Mouse (Mus musculus): ENCODE results near the gene Adcy2. TPM values are rescaled to one million over a fixed set of nuclear protein-coding genes. Genes with fewer than 3 reads are reported as not detected.
A peak's percentile ranks its signal among the peaks of the same experiment; 100 is the strongest.

Adcy2 gene
- polyA plus RNA-seq, 1 experiment, result 3.8 TPM

DNA sequence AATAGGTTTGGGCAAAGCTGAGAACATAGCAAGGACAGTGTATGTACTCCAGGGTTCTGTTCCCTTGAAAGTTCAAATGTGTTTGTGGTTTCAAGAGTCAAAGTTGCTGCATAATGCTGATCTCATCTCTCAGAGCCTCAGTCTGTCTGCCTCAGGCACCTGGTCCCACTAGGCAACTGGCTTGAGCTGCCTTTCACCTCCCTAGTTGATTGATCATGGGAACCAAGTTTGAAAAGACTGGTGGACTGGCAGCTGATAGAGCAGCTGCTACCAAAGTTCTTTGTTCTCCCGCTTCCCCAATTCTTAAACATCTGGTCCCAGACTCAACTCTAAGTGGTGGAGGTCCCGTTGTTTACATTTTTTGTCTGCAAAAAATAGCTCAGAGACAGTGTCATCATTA, 56.6 kb downstream of the Adcy2 start:
- Histone ChIP-seq H3K4me3 (replicated peaks; ENCODE audit: control insufficient read depth, low read depth, low read length) (no peak overlapping the region), H3K4me1 (ENCODE audit: control insufficient read depth, insufficient read depth, low read length) (no peaks in the 10 kb centered on the region; the same call in 1 of the 2 replicates), H3K27ac (ENCODE audit: control insufficient read depth, insufficient read depth, low read depth, low read length, poor library complexity) (no peak overlapping the region)
- WGBS, result 64% methylated on average over 2 of the region's 2 CpGs
- TF ChIP-seq POLR2A (IDR thresholded peaks at IDR 0.05; ENCODE audit: borderline replicate concordance, control insufficient read depth, low read depth, low read length), result no peak
- TF ChIP-seq CTCF (IDR thresholded peaks at IDR 0.05; ENCODE audit: control insufficient read depth, insufficient read depth, low read length), result no peak

DNA sequence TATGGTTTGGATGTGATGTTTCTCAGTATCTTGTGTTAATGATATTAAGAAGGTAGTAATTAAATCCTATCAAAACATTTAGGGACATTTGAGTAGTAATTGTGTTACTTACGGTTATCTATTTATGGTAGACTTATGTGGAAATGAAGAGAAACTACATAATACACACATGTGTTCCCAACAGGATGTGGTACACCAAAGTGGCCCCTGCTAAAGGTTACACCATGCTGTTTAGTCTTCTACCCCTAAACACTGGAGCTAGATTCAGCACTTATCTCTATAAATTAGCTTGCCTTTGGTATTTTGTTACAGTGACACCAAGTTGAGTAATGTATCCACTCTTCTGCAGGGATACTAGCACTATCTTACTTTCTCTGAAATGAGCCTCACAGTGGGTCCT, 57.9 kb downstream of the Adcy2 start:
- TF ChIP-seq POLR2A (IDR thresholded peaks at IDR 0.05; ENCODE audit: borderline replicate concordance, control insufficient read depth, low read depth, low read length) (no peak), CTCF (IDR thresholded peaks at IDR 0.05; ENCODE audit: control insufficient read depth, insufficient read depth, low read length) (no peak)
- Histone ChIP-seq H3K27ac (ENCODE audit: control insufficient read depth, insufficient read depth, low read depth, low read length, poor library complexity) (no peak overlapping the region), H3K4me1 (ENCODE audit: control insufficient read depth, insufficient read depth, low read length) (no peaks in the 10 kb centered on the region; the same call in 1 of the 2 replicates), H3K4me3 (replicated peaks; ENCODE audit: control insufficient read depth, low read depth, low read length) (no peak overlapping the region)
- 24% methylated on average over 1 of the region's 1 CpGs for WGBS

DNA sequence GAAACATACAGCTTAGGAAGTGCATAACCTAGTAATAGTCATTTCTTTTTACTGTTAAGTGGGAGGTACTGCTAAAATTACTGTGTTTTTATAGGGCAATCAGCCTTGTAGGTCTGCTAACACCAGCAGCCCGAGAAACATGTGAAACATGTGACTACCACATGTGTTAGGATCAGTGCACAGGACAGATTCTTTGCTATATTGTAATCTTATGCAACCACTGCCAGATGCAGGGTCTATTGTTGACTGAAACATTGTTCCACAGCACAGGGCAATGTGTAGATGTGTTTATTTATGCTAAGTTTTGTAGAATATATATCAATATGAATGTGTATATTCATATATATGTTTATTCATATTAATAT, 67.1 kb downstream of the Adcy2 start:
- WGBS, result 79% methylated on average over 1 of the region's 1 CpGs
- TF ChIP-seq POLR2A (IDR thresholded peaks at IDR 0.05; ENCODE audit: borderline replicate concordance, control insufficient read depth, low read depth, low read length) (no peak), CTCF (IDR thresholded peaks at IDR 0.05; ENCODE audit: control insufficient read depth, insufficient read depth, low read length) (no peak)

DNA sequence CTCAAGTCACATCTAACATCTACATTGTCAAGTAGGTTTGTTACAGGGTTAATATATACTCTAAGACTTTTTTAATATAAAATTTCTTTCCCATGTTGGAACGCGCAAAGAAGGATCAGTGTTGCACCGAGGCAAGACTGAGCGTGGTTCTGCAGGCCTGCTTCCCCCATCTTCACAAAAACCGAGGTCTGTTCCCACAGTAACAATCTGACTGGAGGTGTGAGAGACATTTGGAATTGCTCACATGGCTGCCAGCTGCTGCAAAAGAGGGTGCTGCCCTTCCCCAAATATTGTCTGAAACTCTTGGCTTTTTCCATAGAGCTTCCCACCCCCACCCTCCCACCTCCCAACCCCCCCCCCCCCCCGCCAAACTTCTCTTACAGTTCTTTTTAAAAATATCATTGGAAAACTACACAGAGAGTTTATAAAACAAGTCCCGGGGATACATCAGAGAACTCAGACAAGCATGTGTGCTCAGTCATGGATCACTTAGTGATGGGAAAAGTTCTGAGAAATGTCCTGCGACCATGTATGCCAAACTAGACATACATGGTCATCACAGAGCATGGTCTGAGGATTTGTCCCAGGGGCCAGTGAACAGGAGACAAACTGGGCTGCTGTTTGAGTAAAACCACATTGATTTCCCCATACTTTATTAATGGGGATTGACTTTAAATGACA, 67.6 kb downstream of the Adcy2 start:
- Histone ChIP-seq H3K4me3 (replicated peaks; ENCODE audit: control insufficient read depth, low read depth, low read length) (no peak overlapping the region), H3K27ac (ENCODE audit: control insufficient read depth, insufficient read depth, low read depth, low read length, poor library complexity) (no peak overlapping the region), H3K4me1 (ENCODE audit: control insufficient read depth, insufficient read depth, low read length) (no peaks in the 10 kb centered on the region; the same call in 1 of the 2 replicates)
- 88% methylated on average over 8 of the region's 8 CpGs for WGBS
- no peak for TF ChIP-seq POLR2A (IDR thresholded peaks at IDR 0.05; ENCODE audit: borderline replicate concordance, control insufficient read depth, low read depth, low read length)
- TF ChIP-seq CTCF (IDR thresholded peaks at IDR 0.05; ENCODE audit: control insufficient read depth, insufficient read depth, low read length), result no peak

More for the DNA sequence above, 67.1 kb downstream of the Adcy2 start:
- Histone ChIP-seq H3K4me1 (ENCODE audit: control insufficient read depth, insufficient read depth, low read length) (no peaks in the 10 kb centered on the region; the same call in 1 of the 2 replicates), H3K4me3 (replicated peaks; ENCODE audit: control insufficient read depth, low read depth, low read length) (no peak overlapping the region), H3K27ac (ENCODE audit: control insufficient read depth, insufficient read depth, low read depth, low read length, poor library complexity) (no peak overlapping the region)

DNA sequence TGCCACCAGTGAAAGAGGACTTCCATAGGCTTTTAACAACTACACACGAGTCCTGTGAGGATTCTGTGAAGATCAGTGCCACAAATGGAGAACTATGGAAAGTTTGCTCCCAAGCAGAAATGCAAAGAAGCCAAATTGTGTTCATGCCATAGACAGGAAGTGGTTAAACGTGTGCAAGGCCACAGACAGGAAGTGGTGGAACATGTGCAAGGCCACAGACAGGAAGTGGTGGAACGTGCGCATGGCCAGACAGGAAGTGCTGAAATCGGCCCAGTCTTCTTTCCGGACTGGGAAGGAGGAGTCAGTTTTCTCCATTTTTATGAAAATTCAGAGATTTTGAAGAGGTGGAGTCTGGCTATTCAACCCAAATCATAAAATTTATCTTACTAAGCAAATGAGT, 70.9 kb downstream of the Adcy2 start:
- no peaks in the 10 kb centered on the region; the same call in 1 of the 2 replicates for H3K4me1 ChIP-seq (ENCODE audit: control insufficient read depth, insufficient read depth, low read length)
- H3K27ac ChIP-seq (ENCODE audit: control insufficient read depth, insufficient read depth, low read depth, low read length, poor library complexity), result no peak overlapping the region
- no peak overlapping the region for H3K4me3 ChIP-seq (replicated peaks; ENCODE audit: control insufficient read depth, low read depth, low read length)
- 1% methylated on average over 6 of the region's 6 CpGs for WGBS
- TF ChIP-seq POLR2A (IDR thresholded peaks at IDR 0.05; ENCODE audit: borderline replicate concordance, control insufficient read depth, low read depth, low read length) (no peak), CTCF (IDR thresholded peaks at IDR 0.05; ENCODE audit: control insufficient read depth, insufficient read depth, low read length) (no peak)

DNA sequence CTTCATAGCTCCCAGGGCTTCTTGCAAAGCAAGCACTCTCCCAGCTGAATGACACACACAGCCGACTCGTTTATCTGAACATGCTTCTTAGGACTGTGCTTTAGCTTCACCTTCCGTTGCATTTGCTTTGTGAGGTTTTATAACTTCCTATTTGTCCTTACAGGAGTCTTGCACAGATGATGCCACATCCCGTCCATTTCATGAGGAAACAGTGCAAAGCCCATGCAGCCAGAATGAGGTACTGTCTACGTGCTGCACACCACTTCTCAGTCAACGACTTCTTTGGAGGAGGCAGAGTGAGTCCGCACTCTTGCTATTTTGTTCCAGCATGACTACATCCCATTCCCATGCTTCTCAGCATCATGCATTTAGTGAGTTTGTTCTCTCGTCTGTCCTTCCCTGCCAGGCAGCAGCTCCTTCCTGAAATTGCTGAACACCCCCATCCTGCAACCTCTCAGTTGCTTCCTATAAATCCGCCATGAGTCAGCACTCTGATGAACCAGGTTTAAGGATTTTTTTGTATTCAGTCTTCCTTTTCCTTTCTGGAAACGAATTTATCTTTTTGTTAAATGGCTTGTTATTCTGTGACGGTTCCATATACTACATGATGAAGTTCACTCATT, 85.6 kb downstream of the Adcy2 start:
- WGBS, result 12% methylated on average over 11 of the region's 11 CpGs
- TF ChIP-seq POLR2A (IDR thresholded peaks at IDR 0.05; ENCODE audit: borderline replicate concordance, control insufficient read depth, low read depth, low read length) (no peak), CTCF (IDR thresholded peaks at IDR 0.05; ENCODE audit: control insufficient read depth, insufficient read depth, low read length) (no peak)
- Histone ChIP-seq H3K4me1 (ENCODE audit: control insufficient read depth, insufficient read depth, low read length) (peaks cover 5% of the 10 kb centered on the region), H3K27ac (ENCODE audit: control insufficient read depth, insufficient read depth, low read depth, low read length, poor library complexity) (no peak overlapping the region), H3K4me3 (replicated peaks; ENCODE audit: control insufficient read depth, low read depth, low read length) (peak overlapping the region; percentile 7)

DNA sequence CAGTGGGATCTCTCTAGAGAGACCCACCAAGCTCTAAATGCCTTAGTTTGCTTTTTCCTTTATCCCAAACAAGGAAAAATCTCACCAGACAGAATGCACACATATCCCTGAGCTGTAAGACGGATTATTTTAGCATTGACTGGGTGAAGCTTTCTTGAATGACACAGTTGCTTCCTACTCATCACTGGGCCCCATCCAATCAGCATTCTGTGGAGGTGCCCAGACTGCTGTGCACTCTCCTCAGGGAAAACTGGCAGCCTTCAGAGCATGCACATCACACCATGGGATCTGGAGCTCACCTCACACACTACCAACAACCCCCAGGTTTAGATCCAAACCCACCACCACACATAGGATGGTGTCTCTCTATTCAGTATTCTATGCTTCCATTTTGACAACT, 92.7 kb downstream of the Adcy2 start:
- WGBS, result 72% methylated on average over 1 of the region's 1 CpGs
- no peak overlapping the region for H3K4me3 ChIP-seq (replicated peaks; ENCODE audit: control insufficient read depth, low read depth, low read length)

DNA sequence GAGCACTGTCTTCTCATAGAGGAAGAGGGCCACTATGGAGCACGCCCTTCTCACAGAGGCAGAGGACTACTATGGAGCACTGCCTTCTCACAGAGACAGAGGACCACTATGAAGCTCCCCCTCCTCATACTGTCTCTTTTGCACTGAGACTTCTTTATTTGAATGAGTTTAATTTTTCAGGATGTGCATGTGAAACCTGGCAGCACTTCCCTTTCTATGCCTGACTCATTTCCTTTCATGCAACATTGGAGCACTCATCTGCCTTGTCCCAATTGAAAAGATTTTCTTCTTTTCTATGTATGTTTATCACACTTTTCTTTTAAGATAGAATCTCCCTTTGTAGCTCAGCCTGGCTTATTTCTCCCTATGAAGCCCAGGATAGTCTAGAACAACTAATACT, 96.6 kb downstream of the Adcy2 start:
- H3K4me1 ChIP-seq (ENCODE audit: control insufficient read depth, insufficient read depth, low read length), result no peaks in the 10 kb centered on the region
- no peak for TF ChIP-seq CTCF (IDR thresholded peaks at IDR 0.05; ENCODE audit: control insufficient read depth, insufficient read depth, low read length)
- TF ChIP-seq POLR2A (IDR thresholded peaks at IDR 0.05; ENCODE audit: borderline replicate concordance, control insufficient read depth, low read depth, low read length), result no peak
- no peak overlapping the region for H3K4me3 ChIP-seq (replicated peaks; ENCODE audit: control insufficient read depth, low read depth, low read length)
- WGBS, result 81% methylated on average over 1 of the region's 1 CpGs
- no peak overlapping the region for H3K27ac ChIP-seq (ENCODE audit: control insufficient read depth, insufficient read depth, low read depth, low read length, poor library complexity)

More for the DNA sequence above, 92.7 kb downstream of the Adcy2 start:
- TF ChIP-seq CTCF (IDR thresholded peaks at IDR 0.05; ENCODE audit: control insufficient read depth, insufficient read depth, low read length) (no peak), POLR2A (IDR thresholded peaks at IDR 0.05; ENCODE audit: borderline replicate concordance, control insufficient read depth, low read depth, low read length) (no peak)
- H3K27ac ChIP-seq (ENCODE audit: control insufficient read depth, insufficient read depth, low read depth, low read length, poor library complexity), result no peak overlapping the region
- H3K4me1 ChIP-seq (ENCODE audit: control insufficient read depth, insufficient read depth, low read length), result no peaks in the 10 kb centered on the region

Measured in bone marrow, adult 2 months (tissue).